Mouse (Mus musculus): ENCODE results near the gene Sh3gl2. TPM values are rescaled to one million over a fixed set of nuclear protein-coding genes. Genes with fewer than 3 reads are reported as not detected.

Gene Sh3gl2
- polyA plus RNA-seq, 1 experiment from 2014 or later: not detected

GRCm38 (mm10) chr4:85208531-85208930 lies 3.6 kb downstream of the Sh3gl2 start:
- Histone ChIP-seq H3K79me2 (ENCODE audit: inconsistent target) (no peaks in the 10 kb centered on the region), H3K27ac (no peak overlapping the region), H3K4me3 (ENCODE audit: inconsistent target) (no peak overlapping the region), H3K36me3 (ENCODE audit: inconsistent target) (no peaks in the 10 kb centered on the region)
- 67% methylated on average over 1 of the region's 1 CpGs for WGBS (ENCODE audit: missing documents)

- 82% methylated on average over 3 of the region's 3 CpGs for WGBS (ENCODE audit: missing documents)
- Histone ChIP-seq H3K79me2 (ENCODE audit: inconsistent target) (no peaks in the 10 kb centered on the region), H3K27ac (no peak overlapping the region), H3K36me3 (ENCODE audit: inconsistent target) (no peaks in the 10 kb centered on the region), H3K4me3 (ENCODE audit: inconsistent target) (no peak overlapping the region)
Observed at GRCm38 (mm10) chr4:85210953-85211352, 6.0 kb downstream of the Sh3gl2 start.

- Histone ChIP-seq H3K27ac (no peak overlapping the region), H3K79me2 (ENCODE audit: inconsistent target) (no peaks in the 10 kb centered on the region), H3K36me3 (ENCODE audit: inconsistent target) (no peaks in the 10 kb centered on the region), H3K4me3 (ENCODE audit: inconsistent target) (no peak overlapping the region)
- 76% methylated on average over 4 of the region's 4 CpGs for WGBS (ENCODE audit: missing documents)
Observed at GRCm38 (mm10) chr4:85217003-85217402, 12.1 kb downstream of the Sh3gl2 start.

DNA sequence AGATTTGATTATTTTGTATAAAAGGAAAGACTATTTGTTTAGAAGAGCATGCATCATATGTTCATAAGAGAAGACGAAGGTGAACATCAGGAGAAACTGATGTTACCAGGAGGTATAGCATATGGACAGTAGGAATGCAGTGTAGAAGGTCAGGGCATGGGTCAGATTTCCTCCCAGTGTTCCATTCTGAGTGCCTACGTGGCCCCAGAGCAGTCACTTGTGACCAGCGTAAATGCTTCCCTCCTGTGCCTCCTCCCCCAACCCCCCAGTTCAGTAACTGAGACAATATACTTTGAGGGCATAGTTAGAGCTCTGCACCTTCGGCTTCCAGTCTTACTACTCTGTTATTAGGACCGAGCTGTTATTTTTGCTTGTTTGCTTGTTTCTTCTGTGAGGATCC lies 17.8 kb downstream of the Sh3gl2 start:
- no peak overlapping the region for H3K27ac ChIP-seq
- no peaks in the 10 kb centered on the region for H3K79me2 ChIP-seq (ENCODE audit: inconsistent target)
- H3K36me3 ChIP-seq (ENCODE audit: inconsistent target): no peaks in the 10 kb centered on the region
- H3K4me3 ChIP-seq (ENCODE audit: inconsistent target): no peak overlapping the region
- 82% methylated on average over 5 of the region's 5 CpGs for WGBS (ENCODE audit: missing documents)

- H3K36me3 ChIP-seq (ENCODE audit: inconsistent target): no peaks in the 10 kb centered on the region
- no peak overlapping the region for H3K27ac ChIP-seq
- no peaks in the 10 kb centered on the region for H3K79me2 ChIP-seq (ENCODE audit: inconsistent target)
- H3K4me3 ChIP-seq (ENCODE audit: inconsistent target): no peak overlapping the region
- 71% methylated on average over 5 of the region's 5 CpGs for whole genome bisulfite sequencing (ENCODE audit: missing documents)
Observed at GRCm38 (mm10) chr4:85226731-85227130, 21.8 kb downstream of the Sh3gl2 start.

DNA sequence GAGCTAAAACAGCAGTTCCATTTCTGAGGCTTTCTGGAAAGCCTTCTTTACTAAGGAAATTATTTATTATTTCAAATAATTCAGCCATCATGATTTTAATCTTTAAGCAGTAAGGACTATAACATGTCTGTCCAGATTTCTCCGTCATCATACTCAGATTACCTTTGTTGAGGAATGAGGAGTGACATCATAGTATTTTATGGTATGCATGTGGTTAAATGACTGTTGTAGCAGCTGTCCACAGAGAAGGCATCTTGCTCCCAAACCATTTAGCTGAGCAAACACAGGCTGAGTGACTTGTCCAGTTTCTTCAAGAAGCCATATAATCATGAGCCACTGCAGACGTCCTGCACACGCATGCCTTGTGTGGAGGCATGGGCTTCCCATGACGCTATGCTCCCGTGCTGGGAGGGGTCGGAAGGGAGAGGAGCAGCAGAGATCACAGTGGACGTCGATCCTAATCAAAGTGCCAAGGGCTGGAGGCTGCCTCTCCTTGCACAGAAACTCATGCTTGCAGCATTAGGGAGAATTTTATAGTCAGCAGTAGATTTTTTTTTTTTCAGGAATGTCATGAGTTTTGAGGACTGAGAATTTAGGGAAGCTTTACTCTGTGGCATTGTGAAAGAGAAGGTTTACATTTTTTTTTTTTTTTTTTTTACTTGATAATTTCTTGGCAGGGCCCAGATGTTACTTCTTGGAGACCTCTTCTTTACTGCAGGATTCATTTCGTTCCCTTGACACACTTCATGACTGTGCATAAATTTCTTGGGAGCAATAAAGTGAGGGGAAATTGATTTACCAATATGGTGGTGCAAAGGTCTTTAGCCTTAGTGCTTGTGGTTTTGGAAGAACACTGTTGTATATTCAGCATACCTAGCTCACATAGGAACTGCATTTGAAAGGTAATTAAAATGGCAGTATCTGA lies 23.0 kb downstream of the Sh3gl2 start:
- WGBS (ENCODE audit: missing documents): 91% methylated on average over 9 of the region's 9 CpGs
- H3K27ac ChIP-seq: no peak overlapping the region
- no peak overlapping the region for H3K4me3 ChIP-seq (ENCODE audit: inconsistent target)
- no peaks in the 10 kb centered on the region for H3K36me3 ChIP-seq (ENCODE audit: inconsistent target)
- H3K79me2 ChIP-seq (ENCODE audit: inconsistent target): no peaks in the 10 kb centered on the region

- H3K4me3 ChIP-seq (ENCODE audit: inconsistent target): no peak overlapping the region
- WGBS (ENCODE audit: missing documents): 93% methylated on average over 5 of the region's 5 CpGs
- no peaks in the 10 kb centered on the region for H3K79me2 ChIP-seq (ENCODE audit: inconsistent target)
- no peaks in the 10 kb centered on the region for H3K36me3 ChIP-seq (ENCODE audit: inconsistent target)
- no peak overlapping the region for H3K27ac ChIP-seq
Observed at GRCm38 (mm10) chr4:85228589-85228948, 23.6 kb downstream of the Sh3gl2 start.

DNA sequence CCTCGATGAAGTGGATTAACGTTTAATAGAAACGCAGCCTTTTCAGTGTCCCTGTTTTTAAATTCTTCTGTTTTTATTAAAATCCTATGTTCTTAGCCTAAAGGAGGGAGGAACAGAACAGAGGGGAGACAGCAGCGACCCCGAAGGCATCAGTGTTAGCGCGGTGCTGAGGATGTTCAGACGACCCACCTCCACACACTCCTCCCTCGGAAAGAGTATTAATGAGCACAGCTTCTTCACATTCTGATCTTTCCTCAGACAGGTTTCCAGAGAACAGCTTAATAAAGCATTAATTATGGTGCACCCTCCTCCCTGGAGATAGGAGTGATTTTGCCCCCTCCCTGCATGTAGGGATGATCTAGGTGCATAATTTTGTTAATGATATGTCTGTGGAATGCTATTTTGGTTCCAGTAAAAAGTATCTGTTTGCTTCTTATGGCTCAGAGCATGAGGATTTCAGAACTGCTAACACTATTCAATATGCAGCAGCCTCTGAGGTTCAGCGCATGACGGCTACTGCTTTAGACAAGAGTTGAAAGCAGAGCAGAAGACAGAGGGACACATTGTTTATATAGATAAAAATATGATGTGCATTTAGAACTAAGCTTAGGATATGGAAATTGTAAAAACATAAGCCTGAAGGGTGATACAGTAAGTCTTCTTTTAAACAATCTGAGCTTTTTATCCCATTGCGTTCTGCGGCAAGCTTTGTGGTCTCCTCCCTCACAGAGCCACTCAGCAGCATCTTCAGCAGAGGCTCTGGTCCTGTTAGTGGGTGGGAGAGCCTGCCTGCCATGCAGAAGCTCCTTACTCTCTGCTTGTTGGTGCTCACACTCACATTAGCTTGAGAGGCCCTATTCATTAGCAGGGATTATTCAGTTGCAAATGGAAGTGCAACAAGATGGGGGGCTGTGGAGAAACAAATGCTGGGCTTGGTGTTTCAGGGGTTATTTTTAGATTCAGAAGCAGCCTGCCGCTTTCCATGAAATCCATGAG lies 27.8 kb downstream of the Sh3gl2 start:
- 80% methylated on average over 14 of the region's 14 CpGs for WGBS (ENCODE audit: missing documents)
- Histone ChIP-seq H3K36me3 (ENCODE audit: inconsistent target) (no peaks in the 10 kb centered on the region), H3K4me3 (ENCODE audit: inconsistent target) (no peak overlapping the region), H3K79me2 (ENCODE audit: inconsistent target) (no peaks in the 10 kb centered on the region), H3K27ac (no peak overlapping the region)

DNA sequence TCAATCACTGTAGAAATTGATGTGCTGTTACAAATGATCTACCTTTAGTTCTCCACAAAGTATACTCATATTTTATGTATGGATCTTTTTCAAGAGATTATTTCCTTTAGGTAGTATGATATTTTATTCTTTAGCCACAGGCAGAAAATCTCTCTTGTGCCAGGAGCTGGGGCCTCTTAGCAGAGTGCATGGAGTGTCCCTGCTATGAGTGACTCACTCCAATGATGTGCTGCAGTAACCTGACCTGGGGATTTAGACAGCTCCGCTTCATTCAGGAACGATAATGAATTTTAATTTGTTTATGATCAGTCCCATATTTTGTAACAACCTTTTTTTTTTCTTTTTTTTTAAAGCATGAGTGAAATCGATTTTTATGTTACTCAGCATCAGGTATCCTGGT lies 36.7 kb downstream of the Sh3gl2 start:
- H3K79me2 ChIP-seq (ENCODE audit: inconsistent target): no peaks in the 10 kb centered on the region
- 91% methylated on average over 3 of the region's 3 CpGs for WGBS (ENCODE audit: missing documents)
- no peak overlapping the region for H3K27ac ChIP-seq
- no peaks in the 10 kb centered on the region for H3K36me3 ChIP-seq (ENCODE audit: inconsistent target)
- H3K4me3 ChIP-seq (ENCODE audit: inconsistent target): no peak overlapping the region

- no peaks in the 10 kb centered on the region for H3K79me2 ChIP-seq (ENCODE audit: inconsistent target)
- H3K4me3 ChIP-seq (ENCODE audit: inconsistent target): no peak overlapping the region
- H3K36me3 ChIP-seq (ENCODE audit: inconsistent target): no peaks in the 10 kb centered on the region
- 83% methylated on average over 2 of the region's 2 CpGs for WGBS (ENCODE audit: missing documents)
- H3K27ac ChIP-seq: no peak overlapping the region
Observed at GRCm38 (mm10) chr4:85242562-85242961, 37.6 kb downstream of the Sh3gl2 start.

- Histone ChIP-seq H3K36me3 (ENCODE audit: inconsistent target) (no peaks in the 10 kb centered on the region), H3K79me2 (ENCODE audit: inconsistent target) (no peaks in the 10 kb centered on the region), H3K27ac (no peak overlapping the region), H3K4me3 (ENCODE audit: inconsistent target) (no peak overlapping the region)
- 76% methylated on average over 3 of the region's 3 CpGs for WGBS (ENCODE audit: missing documents)
Observed at GRCm38 (mm10) chr4:85248673-85249072, 43.7 kb downstream of the Sh3gl2 start.

DNA sequence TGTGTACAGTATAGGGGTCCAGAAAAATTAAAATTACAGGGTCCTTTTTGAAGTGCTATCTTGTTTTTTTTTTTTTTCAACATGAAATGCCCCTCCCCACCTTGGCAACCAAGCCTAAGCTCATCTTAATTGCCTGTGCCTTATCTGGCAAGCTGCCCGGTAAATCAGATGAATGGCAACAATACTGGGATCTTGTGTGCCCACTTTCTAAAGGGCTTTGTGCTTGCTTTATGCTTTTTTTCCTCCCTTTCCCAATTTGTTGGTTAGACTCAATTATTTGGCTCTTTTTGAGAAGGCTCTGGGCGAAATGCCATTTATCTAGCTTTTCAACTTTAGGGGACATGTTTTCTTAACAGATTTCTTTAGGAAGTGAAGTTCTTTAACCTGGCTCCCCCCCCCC lies 45.3 kb downstream of the Sh3gl2 start:
- 93% methylated on average over 2 of the region's 2 CpGs for WGBS (ENCODE audit: missing documents)
- no peaks in the 10 kb centered on the region for H3K79me2 ChIP-seq (ENCODE audit: inconsistent target)
- H3K4me3 ChIP-seq (ENCODE audit: inconsistent target): no peak overlapping the region
- no peaks in the 10 kb centered on the region for H3K36me3 ChIP-seq (ENCODE audit: inconsistent target)
- no peak overlapping the region for H3K27ac ChIP-seq

- H3K4me3 ChIP-seq (ENCODE audit: inconsistent target): no peak overlapping the region
- no peaks in the 10 kb centered on the region for H3K36me3 ChIP-seq (ENCODE audit: inconsistent target)
- H3K27ac ChIP-seq: no peak overlapping the region
- 72% methylated on average over 2 of the region's 2 CpGs for WGBS (ENCODE audit: missing documents)
- no peaks in the 10 kb centered on the region for H3K79me2 ChIP-seq (ENCODE audit: inconsistent target)
Observed at GRCm38 (mm10) chr4:85250786-85251185, 45.9 kb downstream of the Sh3gl2 start.

DNA sequence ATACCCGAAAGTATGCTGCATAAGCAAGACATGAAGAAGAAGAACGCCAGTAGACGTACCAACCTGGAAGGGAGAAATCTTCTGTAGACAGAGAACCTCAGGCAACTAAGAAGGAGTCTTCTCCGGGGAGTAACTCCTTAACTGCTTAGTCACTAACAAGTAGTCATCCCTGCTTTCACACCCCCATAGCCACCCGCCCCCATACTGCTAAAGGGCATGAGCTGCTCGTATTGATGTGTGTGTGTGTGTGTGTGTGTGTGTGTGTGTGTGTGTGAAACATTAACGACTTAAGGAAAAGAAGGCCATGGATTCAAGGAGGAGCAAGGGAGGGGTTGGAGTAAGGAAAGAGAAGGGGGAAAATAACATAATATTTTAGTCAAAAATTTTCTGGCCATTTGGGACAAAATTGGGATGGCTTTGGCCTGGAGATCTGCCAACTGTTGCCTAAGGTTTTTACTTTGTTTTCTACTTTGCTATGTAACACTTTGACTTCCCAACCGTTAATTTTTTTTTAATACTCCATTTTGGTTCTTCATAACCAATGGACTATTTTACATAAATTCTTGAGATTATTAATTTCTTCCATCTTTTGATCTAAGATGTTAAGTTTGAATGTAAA lies 51.0 kb downstream of the Sh3gl2 start:
- Histone ChIP-seq H3K27ac (no peak overlapping the region), H3K36me3 (ENCODE audit: inconsistent target) (no peaks in the 10 kb centered on the region), H3K4me3 (ENCODE audit: inconsistent target) (no peak overlapping the region), H3K79me2 (ENCODE audit: inconsistent target) (no peaks in the 10 kb centered on the region)
- WGBS (ENCODE audit: missing documents): 96% methylated on average over 4 of the region's 8 CpGs
